Mouse (Mus musculus) lung, postnatal 0 days (tissue): ENCODE measurements at regions not wholly inside any gene's neighbourhood (a gene's known extent, or its start where the extent isn't known, plus 50 kb on each side); places are given as distances from the start of the nearest gene placed in this dataset.

Experiments used
- CTCF ChIP-seq: IDR thresholded peaks from 2 replicates; pipeline ENCODE4 v1.5.1; 2016; ENCODE audit warnings: antibody characterized with exemption, mild to moderate bottlenecking
- EP300 ChIP-seq: IDR thresholded peaks from 2 replicates; pipeline ENCODE4 v1.6.1; 2016; ENCODE audit warnings: antibody characterized with exemption, mild to moderate bottlenecking, control low read depth

- TF ChIP-seq CTCF (no peak), EP300 (no peak)
Observed at GRCm38 (mm10) chr11:112180666-112181065, 601.4 kb upstream of the Sox9 start.
